Mouse (Mus musculus) liver, embryonic 14.5 days (tissue): ENCODE data around the gene Dnmt3c. TPM values are rescaled to one million over a fixed set of nuclear protein-coding genes. Genes with fewer than 3 reads are reported as not detected.
"Not testable (repeated sequence)": the region's sequence is repeated elsewhere in the genome, so short reads cannot be mapped to it uniquely, and the experiment has no call there.

Source experiments
- ATAC-seq: fragments of 200-750 bp; cut with Nextera tagmentation; 2 replicates; pipeline ENCODE4 v1.8.0; 2017; ENCODE audit warnings: moderate number of reproducible peaks, mild to moderate bottlenecking, moderate library complexity; ENCODE audit not compliant: insufficient read depth
- DNase-seq, 3 experiments: peaks; one replicate each; pipeline ENCODE4 v3.0.0-alpha.2; 2012 to 2013; ENCODE audit warnings: low read depth in 3 of 3, low spot score in 3 of 3
- H3K27ac ChIP-seq: fragments of 300-500 bp; sonication (generic); 2 replicates; pipeline ENCODE4 v1.5.1; 2014; ENCODE audit warnings: moderate library complexity, mild to moderate bottlenecking, control low read depth, inconsistent platforms
- H3K27me3 ChIP-seq: fragments of 300-500 bp; sonication (generic); 2 replicates; pipeline ENCODE4 v1.6.1; 2014; ENCODE audit warnings: mild to moderate bottlenecking, low read length, moderate library complexity; ENCODE audit not compliant: control insufficient read depth, insufficient read depth
- H3K36me3 ChIP-seq: fragments of 300-500 bp; sonication (generic); replicated peaks from 2 replicates; pipeline ENCODE4 v1.6.1; 2014; ENCODE audit warnings: low read depth; ENCODE audit not compliant: control insufficient read depth, insufficient read depth
- H3K4me1 ChIP-seq, 2 experiments: fragments of 200-500 bp in 1 of 2; fragments of 300-500 bp in 1 of 2; sonication (generic) in 1 of 2; replicated peaks; 2 replicates each; pipeline ENCODE4 v1.6.1; 2012 to 2014; ENCODE audit warnings: antibody characterized with exemption in 1 of 2, inconsistent platforms in 1 of 2, low read length in 1 of 2; ENCODE audit not compliant: control insufficient read depth in 2 of 2, insufficient read depth in 2 of 2
- H3K4me2 ChIP-seq: fragments of 300-500 bp; sonication (generic); 2 replicates; pipeline ENCODE4 v1.6.1; 2014; ENCODE audit warnings: low read depth, mild to moderate bottlenecking, control low read depth, moderate library complexity
- H3K4me3 ChIP-seq, 2 experiments: fragments of 200-500 bp in 1 of 2; fragments of 300-500 bp in 1 of 2; sonication (generic) in 1 of 2; 2 replicates each; pipeline ENCODE4 v1.5.1; 2012 to 2014; ENCODE audit warnings: low read depth in 2 of 2, low read length in 2 of 2, mild to moderate bottlenecking in 2 of 2, control low read depth in 1 of 2, inconsistent platforms in 1 of 2, moderate library complexity in 1 of 2; ENCODE audit not compliant: insufficient read depth in 1 of 2
- H3K9ac ChIP-seq: fragments of 300-500 bp; sonication (generic); replicated peaks from 2 replicates; pipeline ENCODE4 v1.6.1; 2014; ENCODE audit warnings: mild to moderate bottlenecking, control low read depth, moderate library complexity
- H3K9me3 ChIP-seq: fragments of 300-500 bp; sonication (generic); 2 replicates; pipeline ENCODE4 v1.6.1; 2016; ENCODE audit warnings: low read length, mixed read lengths; ENCODE audit not compliant: control insufficient read depth
- CTCF ChIP-seq: IDR thresholded peaks from 2 replicates; pipeline ENCODE4 v1.5.1; 2016; ENCODE audit warnings: antibody characterized with exemption, low read depth, control low read depth
- EP300 ChIP-seq: IDR thresholded peaks from 2 replicates; pipeline ENCODE4 v1.6.1; 2016; ENCODE audit warnings: antibody characterized with exemption, low read depth
- WGBS: fragments of 180-500 bp; shearing (Covaris S2); extraction: QIAGEN DNeasy Blood & Tissue Kit; methylation state at CpG from one replicate; pipeline ENCODE4 v1.1.7; 2014; ENCODE audit not compliant: insufficient replicate concordance; 5-methylcytosine and 5-hydroxymethylcytosine counted together
- polyA plus RNA-seq, 2 experiments: library from polyadenylated mRNA; depleted of rRNA in 1 of 2; stranded (reverse) in 1 of 2; unstranded in 1 of 2; fragments of >200 nt; fragmentation: Nextera tagmentation in 1 of 2; extraction: Ambion mirVana in 1 of 2; gene quantifications; 2 replicates each; pipeline versions ENCODE4 v1.2.1 to v1.2.3; 2012 to 2014

Gene Dnmt3c
- polyA plus RNA-seq, 2 experiments: 0.41 to 0.50 TPM

- WGBS: 12% methylated on average over 3 of the region's 3 CpGs
- ATAC-seq: peak; percentile 88
- not testable (repeated sequence) for H3K27ac ChIP-seq, H3K27me3 ChIP-seq, H3K4me3 ChIP-seq, H3K36me3 ChIP-seq, H3K9ac ChIP-seq, DNase-seq, H3K9me3 ChIP-seq
- peak overlapping the region; percentile 8; the same call in 1 of the 2 replicates for H3K4me2 ChIP-seq
- TF ChIP-seq EP300: peak; percentile 52; the same call in 1 of the 2 replicates
- peaks cover 2 to 21% of the 10 kb centered on the region in 2 experiments; a peak in 3 of 4 replicates for H3K4me1 ChIP-seq
Observed at GRCm38 (mm10) chr2:153717861-153718260, 21.4 kb downstream of the Dnmt3c start.

GRCm38 (mm10) chr2:153723098-153723497, 26.6 kb downstream of the Dnmt3c start:
- no peak for TF ChIP-seq CTCF
- TF ChIP-seq EP300: no peak
- H3K27me3 ChIP-seq: no peaks in the 10 kb centered on the region
- no peak overlapping the region for H3K4me2 ChIP-seq
- DNase-seq (no peak), ATAC-seq (peak; percentile 36)
- peaks cover 16 to 35% of the 10 kb centered on the region in 2 experiments for H3K4me1 ChIP-seq
- H3K27ac ChIP-seq: no peak overlapping the region
- no peaks in the 10 kb centered on the region for H3K9me3 ChIP-seq
- H3K9ac ChIP-seq: no peak overlapping the region
- H3K4me3 ChIP-seq: no peak overlapping the region
- H3K36me3 ChIP-seq: no peaks in the 10 kb centered on the region
- WGBS: 17% methylated on average over 1 of the region's 1 CpGs

- peak; percentile 49 to 70 (median 61) for DNase-seq
- ATAC-seq: peak; percentile 88
- 17% methylated on average over 2 of the region's 2 CpGs for WGBS
- TF ChIP-seq EP300 (peak; percentile 68), CTCF (no peak)
- peak overlapping the region; percentile 57 for H3K27ac ChIP-seq
- 0 out of 2 replicates have a peak overlapping the region, but pooled peaks have one; percentile 20 for H3K9ac ChIP-seq
- H3K4me3 ChIP-seq: no peak overlapping the region
- peaks cover 16 to 24% of the 10 kb centered on the region in 2 experiments for H3K4me1 ChIP-seq
- H3K9me3 ChIP-seq: no peaks in the 10 kb centered on the region
- H3K4me2 ChIP-seq: peak overlapping the region; percentile 44
- no peaks in the 10 kb centered on the region for H3K27me3 ChIP-seq
- H3K36me3 ChIP-seq: no peaks in the 10 kb centered on the region
Observed at GRCm38 (mm10) chr2:153724424-153724823, 28.0 kb downstream of the Dnmt3c start.

- H3K27ac ChIP-seq: no peak overlapping the region
- 29% methylated on average over 2 of the region's 2 CpGs for WGBS
- peak; percentile 52; the same call in 1 of the 2 replicates for ATAC-seq
Observed at GRCm38 (mm10) chr2:153724871-153725270, 28.4 kb downstream of the Dnmt3c start.

GRCm38 (mm10) chr2:153725291-153725690, 28.8 kb downstream of the Dnmt3c start:
- Histone ChIP-seq H3K27ac (no peak overlapping the region), H3K4me1 (peaks cover 16 to 24% of the 10 kb centered on the region in 2 experiments), H3K4me2 (no peak overlapping the region), H3K9ac (no peak overlapping the region), H3K36me3 (no peaks in the 10 kb centered on the region), H3K4me3 (no peak overlapping the region), H3K27me3 (no peaks in the 10 kb centered on the region), H3K9me3 (no peaks in the 10 kb centered on the region)
- ATAC-seq (no peak), DNase-seq (no peak)
- 85% methylated on average over 4 of the region's 4 CpGs for WGBS
- TF ChIP-seq EP300 (no peak), CTCF (no peak)

More at GRCm38 (mm10) chr2:153724871-153725270, 28.4 kb downstream of the Dnmt3c start:
- Histone ChIP-seq H3K4me3 (no peak overlapping the region), H3K36me3 (no peaks in the 10 kb centered on the region), H3K4me1 (peaks cover 16 to 24% of the 10 kb centered on the region in 2 experiments), H3K9ac (no peak overlapping the region), H3K4me2 (peak overlapping the region; percentile 44), H3K9me3 (no peaks in the 10 kb centered on the region), H3K27me3 (no peaks in the 10 kb centered on the region)
- no peak for DNase-seq
- no peak for TF ChIP-seq CTCF
- TF ChIP-seq EP300: no peak
